Mouse (Mus musculus): ENCODE results near the gene Ptafr.
"Not testable (repeated sequence)": the region's sequence is repeated elsewhere in the genome, so short reads cannot be mapped to it uniquely, and the experiment has no call there.

DNA sequence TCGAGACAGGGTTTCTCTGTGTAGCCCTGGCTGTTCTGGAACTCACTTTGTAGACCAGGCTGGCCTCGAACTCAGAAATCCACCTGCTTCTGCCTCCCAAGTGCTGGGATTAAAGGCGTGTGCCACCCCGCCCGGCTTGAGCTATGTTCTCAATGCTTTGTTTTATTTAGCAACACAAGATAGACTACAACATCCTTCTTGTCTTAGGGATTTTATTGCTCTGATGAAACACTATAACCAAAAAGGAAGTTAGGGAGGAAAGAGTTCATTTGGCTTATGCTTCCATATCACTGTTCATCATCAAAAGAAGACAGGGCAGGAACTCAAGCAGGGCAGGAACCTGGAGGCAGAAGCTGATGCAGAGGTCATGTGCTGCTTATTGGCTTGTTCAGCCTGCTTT is 37.4 kb downstream of the Ptafr start:
- not testable (repeated sequence) for TF ChIP-seq POLR2A (IDR thresholded peaks at IDR 0.05; ENCODE audit: control insufficient read depth, low read depth, low read length); CTCF (IDR thresholded peaks at IDR 0.05; ENCODE audit: control insufficient read depth, insufficient read depth, insufficient replicate concordance, low read depth, low read length)

Data from testis, adult 2 months (tissue).